Mouse (Mus musculus): Measurements from ENCODE around the gene Sarnp. TPM values are rescaled to one million over a fixed set of nuclear protein-coding genes. Genes with fewer than 3 reads are reported as not detected.

The Sarnp gene
- polyA plus RNA-seq, 1 experiment from 2014 or later, result 72.0 TPM

DNA sequence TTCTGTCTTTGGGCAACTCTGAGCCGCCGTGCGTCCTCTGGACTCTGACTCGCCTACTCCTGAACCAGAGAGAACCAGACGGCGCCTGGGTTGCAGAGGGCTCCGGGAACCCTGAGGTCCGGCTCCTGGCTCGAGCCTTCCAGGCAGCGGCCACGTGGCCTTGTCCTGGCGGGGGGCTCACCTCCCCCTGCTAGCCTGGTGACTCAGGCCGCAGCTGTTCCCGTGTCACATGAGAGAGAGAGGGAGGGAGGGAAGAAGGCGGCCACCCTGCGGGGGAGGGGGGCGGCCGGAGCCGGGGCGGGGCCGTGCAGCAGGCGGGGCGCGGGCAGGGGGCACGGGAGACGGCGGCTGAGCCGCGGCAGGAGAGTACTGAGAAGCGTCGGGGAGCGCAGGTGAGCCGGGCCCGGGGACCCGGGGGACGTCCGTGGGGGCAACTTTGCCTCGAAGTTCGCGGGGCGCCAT lies 92.5 kb downstream of the Sarnp start:
- Histone ChIP-seq H3K4me1 (ENCODE audit: insufficient read depth) (peaks cover 2% of the 10 kb centered on the region; the same call in 1 of the 2 replicates), H3K27ac (ENCODE audit: low read depth) (peak overlapping the region; percentile 73), H3K27me3 (ENCODE audit: insufficient read depth, low read length) (peaks cover 3% of the 10 kb centered on the region), H3K36me3 (replicated peaks; ENCODE audit: insufficient read depth, low read length) (0 out of 2 replicates have a peak, but pooled peaks cover 10% of the 10 kb centered on the region), H3K4me2 (ENCODE audit: low read depth, low read length) (peak overlapping the region; percentile 68), H3K9ac (replicated peaks) (peak overlapping the region; percentile 79), H3K4me3 (ENCODE audit: low read depth, low read length) (peak overlapping the region; percentile 71), H3K9me3 (ENCODE audit: low read length) (no peaks in the 10 kb centered on the region)
- ATAC-seq (peak; percentile 83), DNase-seq (peak; percentile 82)
- no peak for TF ChIP-seq EP300 (IDR thresholded peaks at IDR 0.05; ENCODE audit: low read depth)
- no peak for TF ChIP-seq CTCF (IDR thresholded peaks at IDR 0.05; ENCODE audit: low read depth)
- 1% methylated on average over 35 of the region's 41 CpGs for WGBS (ENCODE audit: insufficient replicate concordance)

DNA sequence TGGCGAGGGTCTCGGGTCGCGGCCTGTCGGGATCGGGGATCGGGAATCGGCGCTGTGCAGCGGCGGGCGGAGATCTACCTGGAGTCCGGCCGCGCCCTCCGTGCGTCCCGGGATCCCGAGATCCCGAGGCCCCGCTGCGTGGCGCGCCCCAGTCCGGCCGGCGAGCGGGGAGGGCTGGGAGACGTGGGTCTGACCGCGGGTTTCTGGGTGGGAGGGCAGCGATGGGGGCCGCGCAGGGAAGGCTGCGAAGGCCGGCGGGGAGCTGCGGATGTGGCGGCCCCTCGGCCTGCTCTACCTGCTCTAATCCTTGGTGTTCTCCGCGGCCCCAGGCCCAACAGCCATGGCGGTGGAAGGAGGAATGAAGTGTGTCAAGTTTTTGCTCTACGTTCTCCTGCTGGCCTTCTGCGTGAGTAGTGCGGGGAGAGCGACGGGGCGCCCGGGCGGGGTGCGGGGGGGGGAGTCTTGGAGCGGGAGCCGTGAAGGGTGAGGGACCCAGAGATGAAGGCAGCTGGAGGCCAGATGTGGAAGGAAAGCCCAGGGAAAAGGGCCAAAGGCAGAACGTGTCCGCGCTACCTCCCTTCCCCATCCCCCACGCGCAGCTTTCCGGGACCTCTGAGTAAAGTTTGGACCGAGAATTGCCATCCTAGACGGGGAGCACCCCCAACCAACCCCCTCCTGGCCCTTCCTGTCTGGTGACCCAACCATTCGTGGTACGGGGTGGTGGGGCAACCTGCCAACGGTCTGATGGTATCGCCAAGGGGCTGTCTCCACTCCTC lies 93.1 kb downstream of the Sarnp start:
- TF ChIP-seq EP300 (IDR thresholded peaks at IDR 0.05; ENCODE audit: low read depth) (no peak), CTCF (IDR thresholded peaks at IDR 0.05; ENCODE audit: low read depth) (no peak)
- no peaks in the 10 kb centered on the region for H3K9me3 ChIP-seq (ENCODE audit: low read length)
- WGBS (ENCODE audit: insufficient replicate concordance), result 5% methylated on average over 48 of the region's 66 CpGs
- peak; percentile 55 for DNase-seq
- peak overlapping the region; percentile 73 for H3K27ac ChIP-seq (ENCODE audit: low read depth)
- peaks cover 3% of the 10 kb centered on the region for H3K27me3 ChIP-seq (ENCODE audit: insufficient read depth, low read length)
- peak overlapping the region; percentile 68 for H3K4me2 ChIP-seq (ENCODE audit: low read depth, low read length)
- ATAC-seq, result peak; percentile 37
- H3K4me3 ChIP-seq (ENCODE audit: low read depth, low read length), result peak overlapping the region; percentile 71
- 0 out of 2 replicates have a peak, but pooled peaks cover 10% of the 10 kb centered on the region for H3K36me3 ChIP-seq (replicated peaks; ENCODE audit: insufficient read depth, low read length)
- peaks cover 2% of the 10 kb centered on the region; the same call in 1 of the 2 replicates for H3K4me1 ChIP-seq (ENCODE audit: insufficient read depth)
- H3K9ac ChIP-seq (replicated peaks), result peak overlapping the region; percentile 79

DNA sequence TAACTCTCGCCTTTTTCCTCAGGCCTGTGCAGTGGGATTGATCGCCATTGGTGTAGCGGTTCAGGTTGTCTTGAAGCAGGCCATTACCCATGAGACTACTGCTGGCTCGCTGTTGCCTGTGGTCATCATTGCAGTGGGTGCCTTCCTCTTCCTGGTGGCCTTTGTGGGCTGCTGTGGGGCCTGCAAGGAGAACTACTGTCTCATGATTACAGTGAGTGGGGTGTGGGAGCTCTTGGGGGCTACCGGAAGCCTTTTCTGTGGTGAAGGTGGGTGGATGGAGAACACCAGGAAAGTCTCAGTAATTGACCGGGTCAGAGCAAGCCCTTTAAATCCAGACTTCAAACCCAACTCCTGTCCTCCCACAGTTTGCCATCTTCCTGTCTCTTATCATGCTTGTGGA lies 94.3 kb downstream of the Sarnp start:
- Histone ChIP-seq H3K4me1 (ENCODE audit: insufficient read depth) (peaks cover 2% of the 10 kb centered on the region; the same call in 1 of the 2 replicates), H3K27ac (ENCODE audit: low read depth) (no peak overlapping the region), H3K9me3 (ENCODE audit: low read length) (no peaks in the 10 kb centered on the region), H3K4me2 (ENCODE audit: low read depth, low read length) (peak overlapping the region; percentile 68; the same call in 1 of the 2 replicates), H3K9ac (replicated peaks) (no peak overlapping the region), H3K27me3 (ENCODE audit: insufficient read depth, low read length) (peaks cover 3% of the 10 kb centered on the region), H3K36me3 (replicated peaks; ENCODE audit: insufficient read depth, low read length) (0 out of 2 replicates have a peak, but pooled peaks cover 11% of the 10 kb centered on the region), H3K4me3 (ENCODE audit: low read depth, low read length) (0 out of 2 replicates have a peak overlapping the region, but pooled peaks have one; percentile 8)
- TF ChIP-seq CTCF (IDR thresholded peaks at IDR 0.05; ENCODE audit: low read depth), result no peak
- TF ChIP-seq EP300 (IDR thresholded peaks at IDR 0.05; ENCODE audit: low read depth), result no peak
- ATAC-seq (no peak), DNase-seq (no peak)
- 72% methylated on average over 6 of the region's 6 CpGs for WGBS (ENCODE audit: insufficient replicate concordance)

DNA sequence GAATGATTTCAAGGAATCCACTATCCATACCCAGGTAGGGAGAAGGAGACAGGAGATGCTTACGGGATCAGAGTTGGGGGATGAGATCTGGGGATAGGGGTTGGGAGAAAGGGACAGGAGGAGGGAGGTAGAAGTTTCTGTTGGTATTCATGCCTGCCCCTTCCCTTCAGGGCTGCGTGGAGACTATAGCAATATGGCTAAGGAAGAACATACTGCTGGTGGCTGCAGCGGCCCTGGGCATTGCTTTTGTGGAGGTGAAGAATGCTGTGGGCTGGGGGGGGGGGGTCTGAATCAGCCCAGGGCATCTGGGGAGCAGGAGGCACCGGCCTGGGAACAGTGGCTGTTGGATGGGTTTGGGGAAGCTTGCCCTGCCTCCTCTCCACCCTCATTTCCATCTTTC lies 95.1 kb downstream of the Sarnp start:
- H3K27me3 ChIP-seq (ENCODE audit: insufficient read depth, low read length), result peaks cover 3% of the 10 kb centered on the region
- peaks cover 2% of the 10 kb centered on the region; the same call in 1 of the 2 replicates for H3K4me1 ChIP-seq (ENCODE audit: insufficient read depth)
- 67% methylated on average over 4 of the region's 4 CpGs for WGBS (ENCODE audit: insufficient replicate concordance)
- H3K4me3 ChIP-seq (ENCODE audit: low read depth, low read length), result no peak overlapping the region
- DNase-seq, result no peak
- H3K9me3 ChIP-seq (ENCODE audit: low read length), result no peaks in the 10 kb centered on the region
- no peak for TF ChIP-seq CTCF (IDR thresholded peaks at IDR 0.05; ENCODE audit: low read depth)
- no peak for TF ChIP-seq EP300 (IDR thresholded peaks at IDR 0.05; ENCODE audit: low read depth)
- H3K4me2 ChIP-seq (ENCODE audit: low read depth, low read length), result no peak overlapping the region
- H3K27ac ChIP-seq (ENCODE audit: low read depth), result no peak overlapping the region
- 0 out of 2 replicates have a peak, but pooled peaks cover 15% of the 10 kb centered on the region for H3K36me3 ChIP-seq (replicated peaks; ENCODE audit: insufficient read depth, low read length)
- ATAC-seq, result no peak
- no peak overlapping the region for H3K9ac ChIP-seq (replicated peaks)

DNA sequence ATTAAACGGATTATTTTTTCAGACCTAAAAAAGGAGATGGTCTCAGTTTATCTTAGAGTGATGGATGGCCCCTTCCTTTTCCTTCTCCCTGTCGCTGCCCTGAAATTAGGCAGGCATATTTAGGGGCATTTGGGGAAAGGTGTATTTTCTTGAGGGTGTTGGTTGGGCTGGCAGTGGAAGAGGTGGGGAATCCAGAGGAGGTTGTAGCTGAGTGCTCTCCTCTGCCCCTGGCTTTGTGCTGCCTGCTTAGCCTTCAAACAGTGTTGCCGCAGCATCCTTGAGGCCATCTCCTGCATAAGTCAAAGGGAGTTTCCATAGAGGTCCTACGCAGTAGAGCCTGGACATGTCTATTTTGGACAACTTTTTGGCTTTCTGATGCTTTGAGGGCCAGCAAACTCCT lies 95.7 kb downstream of the Sarnp start:
- no peak for ATAC-seq
- TF ChIP-seq EP300 (IDR thresholded peaks at IDR 0.05; ENCODE audit: low read depth), result no peak
- TF ChIP-seq CTCF (IDR thresholded peaks at IDR 0.05; ENCODE audit: low read depth), result no peak
- H3K27me3 ChIP-seq (ENCODE audit: insufficient read depth, low read length), result peaks cover 3% of the 10 kb centered on the region

DNA sequence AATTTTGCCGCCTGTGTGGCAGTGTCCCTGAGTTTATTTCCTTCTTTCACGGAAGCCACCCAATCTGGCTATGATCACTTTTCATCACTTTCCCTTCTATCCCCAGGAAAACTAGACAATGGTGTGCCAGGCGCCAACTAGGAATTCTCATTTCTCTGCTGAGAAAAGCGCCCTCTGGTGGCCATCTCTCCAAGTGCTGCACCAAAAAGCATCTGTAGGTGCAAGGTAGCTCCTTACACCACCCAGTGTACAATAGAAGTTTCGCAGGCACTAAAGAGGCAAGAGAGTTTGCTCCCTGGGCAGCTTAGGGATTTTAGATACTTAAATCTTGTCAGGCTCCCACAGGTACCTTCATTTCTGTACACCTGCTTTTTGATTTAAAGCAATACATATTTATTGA lies 96.1 kb downstream of the Sarnp start:
- Histone ChIP-seq H3K4me3 (ENCODE audit: low read depth, low read length) (no peak overlapping the region), H3K36me3 (replicated peaks; ENCODE audit: insufficient read depth, low read length) (0 out of 2 replicates have a peak, but pooled peaks cover 17% of the 10 kb centered on the region), H3K9me3 (ENCODE audit: low read length) (no peaks in the 10 kb centered on the region), H3K27me3 (ENCODE audit: insufficient read depth, low read length) (peaks cover 3% of the 10 kb centered on the region), H3K27ac (ENCODE audit: low read depth) (no peak overlapping the region), H3K4me1 (ENCODE audit: insufficient read depth) (peaks cover 5% of the 10 kb centered on the region; the same call in 1 of the 2 replicates), H3K9ac (replicated peaks) (no peak overlapping the region), H3K4me2 (ENCODE audit: low read depth, low read length) (no peak overlapping the region)
- TF ChIP-seq CTCF (IDR thresholded peaks at IDR 0.05; ENCODE audit: low read depth) (peak; percentile 97), EP300 (IDR thresholded peaks at IDR 0.05; ENCODE audit: low read depth) (no peak)
- ATAC-seq (peak; percentile 32), DNase-seq (peak; percentile 88)
- 14% methylated on average over 5 of the region's 5 CpGs for WGBS (ENCODE audit: insufficient replicate concordance)

More for the DNA sequence above, 95.7 kb downstream of the Sarnp start:
- Histone ChIP-seq H3K36me3 (replicated peaks; ENCODE audit: insufficient read depth, low read length) (0 out of 2 replicates have a peak, but pooled peaks cover 17% of the 10 kb centered on the region), H3K4me2 (ENCODE audit: low read depth, low read length) (no peak overlapping the region), H3K9ac (replicated peaks) (no peak overlapping the region), H3K4me1 (ENCODE audit: insufficient read depth) (peaks cover 2% of the 10 kb centered on the region; the same call in 1 of the 2 replicates), H3K27ac (ENCODE audit: low read depth) (no peak overlapping the region), H3K4me3 (ENCODE audit: low read depth, low read length) (no peak overlapping the region), H3K9me3 (ENCODE audit: low read length) (no peaks in the 10 kb centered on the region)
- DNase-seq, result no peak
- WGBS (ENCODE audit: insufficient replicate concordance), result 73% methylated on average over 4 of the region's 4 CpGs
